Mouse (Mus musculus) neutrophil, adult 5-6 weeks (primary cell): ENCODE results near the gene Hcar1. TPM values are rescaled to one million over a fixed set of nuclear protein-coding genes. Genes with fewer than 3 reads are reported as not detected.
A peak's percentile ranks its signal among the peaks of the same experiment; 100 is the strongest.

Experiments
- ATAC-seq: fragments of 151-379, 151-347 bp; 2 replicates; pipeline ENCODE4 v1.8.0; 2017; ENCODE audit warnings: mild to moderate bottlenecking, moderate TSS enrichment; ENCODE audit not compliant: insufficient number of reproducible peaks, poor library complexity, low FRiP score, severe bottlenecking; ENCODE audit errors: extremely low read depth
- total RNA-seq: library from RNA; stranded (forward); fragments of 200-1000 nt; gene quantifications from 2 replicates; pipeline ENCODE4 v1.2.3, GENCODE M21; 2017

Gene Hcar1
- not detected in 2 replicates for total RNA-seq

- ATAC-seq: no peak
Measured at GRCm38 (mm10) chr5:123879928-123880327, at the start of gene Hcar1. Gene Hcar1, minus strand, starts transcription at chr5:123880020.

GRCm38 (mm10) chr5:123927118-123927517 is 47.3 kb upstream of the Hcar1 start, which contains the start of gene Gm43518:
Gene Gm43518, plus strand, starts transcription at chr5:123927418.
- ATAC-seq: no peak

GRCm38 (mm10) chr5:123922112-123922511 is 42.3 kb upstream of the Hcar1 start:
- no peak for ATAC-seq

- 0 out of 2 replicates have a peak, but pooled peaks have one; percentile 26 for ATAC-seq
Measured at GRCm38 (mm10) chr5:123914852-123915251, 35.0 kb upstream of the Hcar1 start.

GRCm38 (mm10) chr5:123907631-123907977 is 27.8 kb upstream of the Hcar1 start:
- ATAC-seq: no peak

- peak; percentile 91 for ATAC-seq
Measured at GRCm38 (mm10) chr5:123906976-123907630, 27.3 kb upstream of the Hcar1 start, which contains the start of gene Denr. Gene Denr, plus strand, starts transcription at chr5:123907175.

- no peak for ATAC-seq
Measured at GRCm38 (mm10) chr5:123906146-123906975, 26.5 kb upstream of the Hcar1 start.

GRCm38 (mm10) chr5:123904059-123904672 is 24.3 kb upstream of the Hcar1 start:
- no peak for ATAC-seq

- peak; percentile 70 for ATAC-seq
Measured at GRCm38 (mm10) chr5:123897352-123897751, 17.5 kb upstream of the Hcar1 start.

GRCm38 (mm10) chr5:123896395-123896794 is 16.6 kb upstream of the Hcar1 start:
- no peak for ATAC-seq

GRCm38 (mm10) chr5:123893520-123893919 is 13.7 kb upstream of the Hcar1 start:
- peak; percentile 58 for ATAC-seq

- ATAC-seq: peak; percentile 59; the same call in 1 of the 2 replicates
Measured at GRCm38 (mm10) chr5:123891669-123892068, 11.8 kb upstream of the Hcar1 start.

GRCm38 (mm10) chr5:123890987-123891386 is 11.2 kb upstream of the Hcar1 start:
- ATAC-seq: no peak

GRCm38 (mm10) chr5:123890312-123890711 is 10.5 kb upstream of the Hcar1 start:
- no peak for ATAC-seq

GRCm38 (mm10) chr5:123886365-123886764 is 6.5 kb upstream of the Hcar1 start:
- ATAC-seq: peak; percentile 49

GRCm38 (mm10) chr5:123884332-123884731 is 4.5 kb upstream of the Hcar1 start:
- ATAC-seq: peak; percentile 47; the same call in 1 of the 2 replicates

- ATAC-seq: no peak
Measured at GRCm38 (mm10) chr5:123883891-123884290, 4.1 kb upstream of the Hcar1 start.

GRCm38 (mm10) chr5:123880778-123881177 is 958 bp upstream of the Hcar1 start:
- ATAC-seq: no peak

GRCm38 (mm10) chr5:123878056-123878455 is 1.8 kb downstream of the Hcar1 start:
- ATAC-seq: no peak

GRCm38 (mm10) chr5:123874177-123874576 is 5.6 kb downstream of the Hcar1 start:
- ATAC-seq: no peak
